Mouse (Mus musculus) 3134 (cell line): ENCODE data around the gene Sp110.
"Not testable (repeated sequence)": the region's sequence is repeated elsewhere in the genome, so short reads cannot be mapped to it uniquely, and the experiment has no call there.

Experiments used
- DNase-seq: peaks from one replicate; pipeline ENCODE4 v3.0.0-alpha.2; 2011; ENCODE audit warnings: low spot score; ENCODE audit not compliant: insufficient read length; ENCODE audit errors: extremely low read depth

The Sp110 gene

DNA sequence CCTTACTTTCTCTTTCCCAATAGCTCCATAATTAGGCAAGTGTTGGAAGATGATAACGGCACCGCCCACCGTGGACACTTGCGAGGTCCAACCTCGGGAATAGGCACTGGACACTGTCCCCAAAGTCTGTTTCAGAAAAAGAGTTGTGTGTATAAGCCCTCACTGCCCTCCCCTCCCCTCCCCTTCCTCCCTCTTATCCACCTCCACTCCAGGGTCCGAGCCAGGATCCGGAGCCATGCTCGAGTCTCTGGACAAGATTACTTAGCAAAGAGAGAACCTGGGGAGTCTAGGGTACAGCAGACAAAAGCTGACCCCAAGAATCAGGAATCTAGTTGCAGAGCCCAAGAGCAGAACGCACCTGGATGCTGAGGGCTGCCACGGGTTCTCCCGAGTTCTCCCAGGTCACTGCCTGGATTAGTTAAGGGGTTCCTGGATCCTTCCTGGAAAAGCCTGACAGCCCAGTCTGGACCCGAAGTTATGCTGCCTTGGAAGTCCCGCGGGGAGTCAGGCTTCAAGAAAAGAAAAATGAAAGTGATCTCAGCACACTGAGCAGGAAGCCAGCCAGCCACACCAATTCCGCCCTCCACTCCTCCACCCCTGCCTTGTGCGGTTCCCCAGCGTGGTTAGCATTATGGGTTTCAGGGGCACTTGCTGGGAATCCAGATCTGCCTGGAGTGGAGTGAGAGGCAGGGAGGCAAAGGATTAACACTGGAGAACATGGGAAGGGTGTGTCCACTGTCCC, at the start of gene Sp110:
TSS of gene Sp110 (minus strand) at position 547 of the 742 bp plus-strand sequence.
- DNase-seq = peak; percentile 38

DNA sequence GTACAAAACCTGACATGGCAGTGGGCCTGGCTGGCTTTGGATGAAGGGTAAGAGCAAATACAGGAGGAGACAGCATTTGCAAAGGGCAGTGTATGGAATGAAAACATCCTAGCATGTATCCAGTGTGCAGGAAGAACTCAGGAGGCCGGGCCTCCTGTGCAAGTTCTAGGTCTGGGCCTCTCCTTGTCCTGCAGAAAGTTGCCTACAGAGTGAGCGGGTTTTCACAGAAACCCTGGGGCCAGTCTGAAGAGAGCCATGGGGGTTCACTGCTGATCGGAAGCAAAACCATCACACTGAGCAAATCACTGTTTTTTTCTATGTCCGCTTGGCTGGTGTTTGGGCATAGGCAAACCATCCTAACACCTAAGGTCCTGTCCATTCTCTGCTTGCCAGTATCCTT, 39.5 kb upstream of the Sp110 start:
- not testable (repeated sequence) for DNase-seq

- DNase-seq = not testable (repeated sequence)
Observed at GRCm38 (mm10) chr1:85636936-85637335, 38.3 kb upstream of the Sp110 start.

- not testable (repeated sequence) for DNase-seq
Observed at GRCm38 (mm10) chr1:85618689-85619088, 20.1 kb upstream of the Sp110 start.

DNA sequence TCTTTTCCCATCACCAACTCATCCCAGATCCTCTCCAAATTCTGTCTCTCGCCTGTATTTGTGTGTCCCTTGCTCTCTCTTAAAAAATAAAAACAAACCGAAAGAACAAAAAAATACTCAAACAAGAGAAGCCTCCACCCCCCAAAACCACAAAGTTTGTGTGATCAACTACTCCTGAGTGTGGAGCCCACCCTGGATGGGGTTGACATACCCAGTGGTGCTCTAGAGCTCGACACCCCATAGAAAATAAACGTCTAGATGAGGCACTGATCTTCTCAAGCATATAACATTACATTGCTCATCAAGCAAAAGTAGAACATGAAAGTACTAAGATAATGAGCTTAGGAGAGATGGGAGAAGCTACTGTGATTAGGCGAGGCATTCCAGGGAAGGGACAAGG, 18.5 kb upstream of the Sp110 start:
- DNase-seq = not testable (repeated sequence)

GRCm38 (mm10) chr1:85615819-85616218, 17.2 kb upstream of the Sp110 start:
- DNase-seq = not testable (repeated sequence)

DNA sequence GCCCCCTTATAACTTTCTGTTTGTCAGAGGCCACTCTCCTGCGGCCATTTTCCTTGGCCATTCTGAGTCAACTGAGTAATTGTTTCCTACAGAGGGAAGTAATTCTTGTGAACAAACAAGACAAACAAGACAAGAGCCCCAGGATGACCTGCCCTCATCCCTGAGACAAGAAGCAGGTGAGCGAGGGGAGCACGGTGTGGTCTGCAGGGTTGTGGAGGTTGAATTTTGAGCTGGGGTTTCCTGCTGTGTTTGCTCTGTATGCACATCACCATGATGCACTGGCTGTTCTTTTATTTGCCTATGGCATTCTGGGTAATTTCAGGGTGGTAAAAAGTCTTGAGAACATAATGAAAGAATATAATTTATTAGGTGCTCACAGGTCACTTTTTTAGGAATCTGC, 16.5 kb upstream of the Sp110 start:
- not testable (repeated sequence) for DNase-seq

- DNase-seq = not testable (repeated sequence)
Observed at GRCm38 (mm10) chr1:85610581-85610980, 12.0 kb upstream of the Sp110 start.

GRCm38 (mm10) chr1:85608361-85608760, 9.7 kb upstream of the Sp110 start:
- DNase-seq = not testable (repeated sequence)

DNA sequence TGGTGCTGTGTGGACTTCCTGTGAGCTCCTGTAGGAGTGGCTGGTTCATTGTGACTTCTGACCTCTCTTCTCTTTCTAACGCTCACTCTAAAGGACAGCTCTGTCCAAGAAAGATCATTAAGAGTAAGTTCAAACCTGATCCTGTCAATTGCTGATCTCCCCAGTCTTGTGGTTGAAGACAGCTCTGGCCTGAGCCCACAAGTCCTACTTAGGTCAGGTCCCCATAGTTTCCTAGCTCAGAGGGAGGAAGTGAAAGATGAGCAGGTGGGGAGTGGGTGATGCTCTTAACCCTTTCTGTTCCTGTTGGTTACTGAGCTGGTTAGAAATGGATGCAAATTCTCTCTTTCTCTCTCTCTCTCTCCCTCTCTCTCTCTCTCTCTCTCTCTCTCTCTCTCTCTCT, 5.7 kb upstream of the Sp110 start:
- DNase-seq = not testable (repeated sequence)

DNA sequence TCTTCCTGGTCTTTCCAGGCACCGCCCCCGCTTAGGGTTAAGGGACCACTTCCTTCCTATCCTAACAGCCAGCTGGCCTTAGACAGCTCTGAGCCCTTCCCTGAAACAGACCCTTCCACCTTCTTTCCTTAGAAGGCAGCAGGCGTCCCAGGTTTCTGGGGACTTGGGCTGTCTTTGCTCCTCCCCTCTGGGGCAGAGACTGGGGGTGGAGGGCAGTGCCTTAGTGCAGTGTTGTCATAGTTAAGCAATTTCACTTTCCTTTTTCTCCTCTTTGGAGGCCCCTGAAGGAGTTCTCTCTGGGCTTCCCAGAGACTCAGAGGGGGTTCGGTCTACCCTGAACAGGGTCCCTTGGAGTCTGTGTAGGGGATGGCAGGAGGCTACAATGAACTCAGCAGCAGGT, 2.2 kb upstream of the Sp110 start:
- peak; percentile 44 for DNase-seq

DNA sequence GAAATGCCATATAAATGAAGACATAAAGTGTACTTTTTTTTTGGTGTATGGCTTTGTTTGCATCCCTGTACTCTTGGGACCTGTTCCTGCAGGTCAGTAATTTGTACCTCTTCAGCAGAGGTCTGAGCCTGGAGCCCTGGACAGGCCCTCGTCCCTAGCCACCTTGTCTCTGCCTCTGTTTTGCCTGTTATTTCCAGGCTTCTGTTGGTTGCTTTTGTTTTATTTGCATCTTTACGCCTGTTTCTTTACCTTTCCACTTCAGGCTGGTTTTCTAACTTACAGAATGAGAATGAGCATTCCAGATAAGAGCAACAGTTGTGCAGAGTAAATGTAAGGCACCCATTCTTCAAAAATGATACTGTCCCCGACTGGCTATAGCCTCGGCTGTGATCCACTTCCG, 1.5 kb upstream of the Sp110 start, which contains the start of gene Sp140:
TSS of gene Sp140 (plus strand) at position 301 of the 400 bp plus-strand sequence.
- DNase-seq = not testable (repeated sequence)

GRCm38 (mm10) chr1:85592526-85592925, 6.1 kb downstream of the Sp110 start:
- not testable (repeated sequence) for DNase-seq

- DNase-seq = not testable (repeated sequence)
Observed at GRCm38 (mm10) chr1:85588697-85589096, 9.9 kb downstream of the Sp110 start.

GRCm38 (mm10) chr1:85581518-85581917, 17.1 kb downstream of the Sp110 start:
- DNase-seq = peak; percentile 8

DNA sequence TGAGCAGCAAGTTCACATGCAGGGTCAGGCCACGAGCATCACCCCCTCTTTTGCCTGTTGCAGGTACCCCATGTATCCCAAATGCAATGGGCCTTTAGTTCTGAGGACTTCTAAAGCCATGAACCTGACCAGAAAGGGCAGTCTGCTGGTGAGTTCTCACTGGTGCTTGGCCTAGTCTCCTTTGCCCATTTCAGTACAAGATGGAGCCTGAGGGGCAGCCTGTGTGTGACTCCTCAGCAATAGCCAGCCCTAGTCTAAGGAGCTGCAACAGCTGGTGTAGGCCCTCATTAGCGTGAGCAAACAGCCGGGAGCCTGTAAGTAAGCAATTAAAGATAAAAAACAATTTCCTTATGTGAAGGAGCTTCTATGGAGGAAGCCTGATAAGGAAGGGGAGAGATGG, 18.0 kb downstream of the Sp110 start:
- not testable (repeated sequence) for DNase-seq

DNA sequence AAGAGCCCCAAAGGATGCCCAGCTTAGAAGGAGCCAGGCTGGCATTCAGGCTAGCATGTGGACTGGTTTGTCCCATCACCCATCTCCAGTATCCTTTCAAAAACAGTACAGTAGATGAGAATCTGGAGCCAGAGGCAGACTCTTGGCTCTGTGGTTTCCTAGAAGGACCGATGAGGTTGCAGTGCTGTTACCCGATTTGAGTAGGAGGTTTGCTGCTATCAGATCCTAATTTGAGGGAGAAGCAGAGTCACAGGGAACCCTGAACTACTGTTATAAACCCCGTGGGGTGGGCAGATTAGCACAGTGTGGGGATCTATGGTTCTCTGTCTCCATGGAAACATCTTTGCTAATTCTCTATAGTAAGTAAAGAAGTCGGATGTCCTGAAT, 18.5 kb downstream of the Sp110 start:
- not testable (repeated sequence) for DNase-seq

DNA sequence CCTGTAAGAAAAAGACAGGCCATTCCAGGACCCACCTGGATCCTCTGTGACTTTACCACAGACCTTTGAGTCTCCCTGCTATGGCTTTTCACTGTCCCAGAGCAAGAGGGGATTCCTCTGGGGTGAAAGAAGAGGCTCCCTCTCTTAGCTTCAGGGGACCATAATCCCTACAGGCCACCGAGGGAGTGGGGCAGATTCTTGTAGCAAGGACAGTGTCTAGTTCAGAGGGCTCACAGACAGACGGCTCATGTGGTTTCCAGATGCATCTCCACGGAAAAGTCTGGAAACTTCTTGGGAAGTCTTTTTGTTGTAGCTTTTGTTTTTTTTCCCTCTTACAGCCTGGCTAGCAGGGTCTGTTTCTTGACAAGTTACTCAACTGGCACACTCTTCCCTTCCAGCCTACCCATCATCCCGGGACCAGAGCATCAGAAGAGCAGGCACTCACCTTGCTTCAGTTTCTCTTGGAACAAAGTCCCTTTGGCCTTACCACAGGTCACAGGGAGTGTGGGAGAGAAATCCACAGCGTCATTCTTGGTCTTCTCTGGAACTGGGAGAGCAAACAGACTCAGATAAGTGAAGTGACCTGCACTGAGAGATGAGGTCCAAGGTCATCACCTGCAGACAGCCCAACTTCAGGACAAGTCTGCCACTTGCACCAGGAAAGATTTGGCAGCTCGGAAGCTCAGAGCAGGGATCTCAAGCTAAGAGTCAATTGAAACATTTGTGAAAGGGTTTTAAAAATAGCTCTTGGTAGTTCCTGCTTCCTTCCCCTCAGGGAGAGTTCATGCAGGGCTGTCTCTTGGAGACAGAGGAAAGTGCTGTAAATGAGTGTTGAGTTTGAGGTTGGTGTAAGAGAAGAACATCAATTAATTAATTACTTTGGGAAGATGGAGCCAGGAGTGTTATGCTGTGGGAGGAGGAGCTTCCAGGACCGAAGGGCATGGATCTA, 19.1 kb downstream of the Sp110 start:
- not testable (repeated sequence) for DNase-seq

GRCm38 (mm10) chr1:85578372-85579010, 20.1 kb downstream of the Sp110 start:
- not testable (repeated sequence) for DNase-seq

- DNase-seq = not testable (repeated sequence)
Observed at GRCm38 (mm10) chr1:85575376-85575775, 23.2 kb downstream of the Sp110 start, which contains the start of gene G530012D18Rik. G530012D18Rik (plus strand) TSS chr1:85575676.

- not testable (repeated sequence) for DNase-seq
Observed at GRCm38 (mm10) chr1:85573554-85573953, 25.1 kb downstream of the Sp110 start.
